Mouse (Mus musculus): Measurements from ENCODE around the gene Notch2.

- TF ChIP-seq CTCF (IDR thresholded peaks at IDR 0.05) (no peak), EP300 (IDR thresholded peaks at IDR 0.05; ENCODE audit: insufficient read depth, low read depth, low read length) (no peak), POLR2A (IDR thresholded peaks at IDR 0.05; ENCODE audit: insufficient read depth, low read depth, low read length) (no peak)
Measured at GRCm38 (mm10) chr3:98094629-98095583, 81.6 kb downstream of the Notch2 start.

Measured in heart, adult 2 months (tissue).